Mouse (Mus musculus) heart, embryonic 14.5 days (tissue): ENCODE results near the gene Cers6. TPM values are rescaled to one million over a fixed set of nuclear protein-coding genes. Genes with fewer than 3 reads are reported as not detected.

Source experiments
- ATAC-seq: fragments of 200-750 bp; cut with Nextera tagmentation; 2 replicates; pipeline ENCODE4 v1.8.0; 2017; ENCODE audit warnings: low read depth, moderate TSS enrichment; ENCODE audit not compliant: insufficient number of reproducible peaks, insufficient read depth, low FRiP score
- H3K27ac ChIP-seq, 2 experiments: fragments of 200-500 bp in 1 of 2; fragments of 300-500 bp in 1 of 2; sonication (generic) in 1 of 2; replicated peaks in 1 of 2; 2 replicates each; pipeline ENCODE4 v1.5.1; 2012 to 2014; ENCODE audit warnings: low read depth in 2 of 2, low read length in 2 of 2, control low read depth in 1 of 2, mild to moderate bottlenecking in 1 of 2, mixed read lengths in 1 of 2; ENCODE audit not compliant: control insufficient read depth in 1 of 2, insufficient read depth in 1 of 2
- H3K27me3 ChIP-seq: fragments of 300-500 bp; sonication (generic); 2 replicates; pipeline ENCODE4 v1.6.1; 2014; ENCODE audit warnings: mild to moderate bottlenecking, low read length, control low read depth; ENCODE audit not compliant: control insufficient read depth, insufficient read depth
- H3K36me3 ChIP-seq: fragments of 300-500 bp; sonication (generic); 2 replicates; pipeline ENCODE4 v1.6.1; 2014; ENCODE audit warnings: mild to moderate bottlenecking, control low read depth, low read length, mixed read lengths; ENCODE audit not compliant: control insufficient read depth, insufficient read depth
- H3K4me1 ChIP-seq, 2 experiments: fragments of 200-500 bp in 1 of 2; fragments of 300-500 bp in 1 of 2; sonication (generic) in 1 of 2; 2 replicates each; pipeline ENCODE4 v1.6.1; 2012 to 2014; ENCODE audit warnings: low read length in 2 of 2, control low read depth in 1 of 2, mixed read lengths in 1 of 2; ENCODE audit not compliant: control insufficient read depth in 2 of 2, insufficient read depth in 2 of 2
- H3K4me2 ChIP-seq: fragments of 300-500 bp; sonication (generic); 2 replicates; pipeline ENCODE4 v1.6.1; 2014; ENCODE audit warnings: mild to moderate bottlenecking, low read length
- H3K4me3 ChIP-seq, 2 experiments: fragments of 200-500 bp in 1 of 2; fragments of 300-500 bp in 1 of 2; sonication (generic) in 1 of 2; 2 replicates each; pipeline ENCODE4 v1.5.1; 2012 to 2014; ENCODE audit warnings: low read length in 2 of 2, mild to moderate bottlenecking in 2 of 2, control low read depth in 1 of 2, low read depth in 1 of 2, moderate library complexity in 1 of 2; ENCODE audit not compliant: control insufficient read depth in 1 of 2, insufficient read depth in 1 of 2
- H3K9ac ChIP-seq: fragments of 300-500 bp; sonication (generic); 2 replicates; pipeline ENCODE4 v1.6.1; 2014; ENCODE audit warnings: mild to moderate bottlenecking, low read length
- H3K9me3 ChIP-seq: fragments of 300-500 bp; sonication (generic); 2 replicates; pipeline ENCODE4 v1.6.1; 2016; ENCODE audit warnings: low read length, control low read depth; ENCODE audit not compliant: control insufficient read depth
- whole genome bisulfite sequencing: fragments of 180-500 bp; shearing (Covaris S2); extraction: QIAGEN DNeasy Blood & Tissue Kit; methylation state at CpG from one replicate; pipeline ENCODE4 v1.1.7; 2014; 5-methylcytosine and 5-hydroxymethylcytosine counted together
- polyA plus RNA-seq: library from polyadenylated mRNA; unstranded; fragments of >200 nt; fragmentation: Nextera tagmentation; extraction: Ambion mirVana; gene quantifications from 2 replicates; pipeline ENCODE4 v1.2.1, GENCODE M21; 2014

The Cers6 gene
- polyA plus RNA-seq, 1 experiment from 2014 or later = 34.4 TPM

GRCm38 (mm10) chr2:69011392-69011791 is 150.2 kb downstream of the Cers6 start:
- Histone ChIP-seq H3K4me1 (peaks cover 2 to 26% of the 10 kb centered on the region in 2 experiments; a peak in 3 of 4 replicates), H3K4me2 (no peak overlapping the region), H3K27me3 (no peaks in the 10 kb centered on the region), H3K27ac (no peak overlapping the region), H3K36me3 (no peaks in the 10 kb centered on the region), H3K4me3 (no peak overlapping the region), H3K9me3 (no peaks in the 10 kb centered on the region), H3K9ac (no peak overlapping the region)
- WGBS = 83% methylated on average over 7 of the region's 7 CpGs
- no peak for ATAC-seq

- H3K4me3 ChIP-seq = no peak overlapping the region
- H3K9ac ChIP-seq = no peak overlapping the region
- no peaks in the 10 kb centered on the region for H3K9me3 ChIP-seq
- WGBS = 78% methylated on average over 2 of the region's 2 CpGs
- H3K27me3 ChIP-seq = no peaks in the 10 kb centered on the region
- no peak overlapping the region for H3K4me2 ChIP-seq
- no peak overlapping the region for H3K27ac ChIP-seq
- peaks cover 2 to 26% of the 10 kb centered on the region in 2 experiments; a peak in 3 of 4 replicates for H3K4me1 ChIP-seq
- no peaks in the 10 kb centered on the region for H3K36me3 ChIP-seq
- ATAC-seq = no peak
These were observed 150.6 kb downstream of the Cers6 start for GRCm38 (mm10) chr2:69011860-69012259.

GRCm38 (mm10) chr2:69014241-69014640 is 153.0 kb downstream of the Cers6 start:
- Histone ChIP-seq H3K4me3 (no peak overlapping the region), H3K4me2 (no peak overlapping the region), H3K9me3 (no peaks in the 10 kb centered on the region), H3K36me3 (no peaks in the 10 kb centered on the region), H3K27me3 (no peaks in the 10 kb centered on the region), H3K4me1 (peaks cover 4 to 26% of the 10 kb centered on the region in 2 experiments; a peak in 3 of 4 replicates), H3K9ac (no peak overlapping the region), H3K27ac (no peak overlapping the region)
- no peak for ATAC-seq
- 92% methylated on average over 9 of the region's 9 CpGs for WGBS

- Histone ChIP-seq H3K27me3 (no peaks in the 10 kb centered on the region), H3K36me3 (no peaks in the 10 kb centered on the region), H3K9ac (no peak overlapping the region), H3K9me3 (no peaks in the 10 kb centered on the region), H3K4me2 (no peak overlapping the region), H3K4me3 (no peak overlapping the region), H3K4me1 (peaks cover 4 to 26% of the 10 kb centered on the region in 2 experiments; a peak in 3 of 4 replicates), H3K27ac (no peak overlapping the region)
- ATAC-seq = no peak
- 82% methylated on average over 9 of the region's 9 CpGs for WGBS
These were observed 154.0 kb downstream of the Cers6 start for GRCm38 (mm10) chr2:69015172-69015724.

- no peak overlapping the region for H3K4me3 ChIP-seq
- H3K36me3 ChIP-seq = no peaks in the 10 kb centered on the region
- no peak overlapping the region for H3K4me2 ChIP-seq
- no peaks in the 10 kb centered on the region for H3K9me3 ChIP-seq
- no peak overlapping the region for H3K27ac ChIP-seq
- H3K9ac ChIP-seq = no peak overlapping the region
- H3K4me1 ChIP-seq = peaks cover 4 to 25% of the 10 kb centered on the region in 2 experiments; a peak in 3 of 4 replicates
- WGBS = 28% methylated on average over 5 of the region's 5 CpGs
- ATAC-seq = 0 out of 2 replicates have a peak, but pooled peaks have one; percentile 51
- H3K27me3 ChIP-seq = no peaks in the 10 kb centered on the region
These were observed 154.6 kb downstream of the Cers6 start for GRCm38 (mm10) chr2:69015822-69016221.

GRCm38 (mm10) chr2:69019026-69019565 is 157.9 kb downstream of the Cers6 start:
- 87% methylated on average over 13 of the region's 13 CpGs for WGBS
- Histone ChIP-seq H3K27ac (no peak overlapping the region), H3K4me3 (no peak overlapping the region), H3K9me3 (no peaks in the 10 kb centered on the region), H3K36me3 (no peaks in the 10 kb centered on the region), H3K9ac (no peak overlapping the region), H3K4me1 (peaks cover 4 to 8% of the 10 kb centered on the region in 2 experiments; a peak in 2 of 4 replicates), H3K4me2 (no peak overlapping the region), H3K27me3 (no peaks in the 10 kb centered on the region)
- no peak for ATAC-seq

GRCm38 (mm10) chr2:69019821-69020489 is 158.7 kb downstream of the Cers6 start:
- WGBS = 72% methylated on average over 6 of the region's 6 CpGs
- Histone ChIP-seq H3K27ac (no peak overlapping the region), H3K9ac (no peak overlapping the region), H3K9me3 (no peaks in the 10 kb centered on the region), H3K4me3 (no peak overlapping the region), H3K27me3 (no peaks in the 10 kb centered on the region), H3K36me3 (no peaks in the 10 kb centered on the region), H3K4me1 (peaks cover 4 to 8% of the 10 kb centered on the region in 2 experiments; a peak in 2 of 4 replicates), H3K4me2 (no peak overlapping the region)
- no peak for ATAC-seq
